In genomic region chr4:141809850-141810464, GRCm38 (mm10) we compare ENCODE assay signal across 9 mouse cellular contexts. TPM values are rescaled to one million over a fixed set of nuclear protein-coding genes. Genes with fewer than 3 reads are reported as not detected.
DNase-seq lines count a peak whose midpoint lies in the region; ATAC-seq lines count a peak whose summit lies in the region.
"Had no signal": no experiment of that assay in that cellular context is flagged by ENCODE, and none has a peak within 500 bp of the region (broad histone marks: within the 10 kb centered on the region; RNA-seq: fewer than 3 reads in every experiment).

No protein-coding gene starts in this region.

- WGBS in limb, embryonic 11.5 days: 80% methylated on average over 8 of the region's 8 CpGs
- whole genome bisulfite sequencing in limb, embryonic 10.5 days: 84% methylated on average over 8 of the region's 8 CpGs
- 75% methylated on average over 8 of the region's 8 CpGs for WGBS in forebrain, embryonic 15.5 days

- no peak for ATAC-seq in limb, embryonic 11.5 days (ENCODE audit: insufficient number of reproducible peaks, low FRiP score, low TSS enrichment, low read depth)
- ATAC-seq in forebrain, embryonic 15.5 days (replicated peaks): no peak

- no peak overlapping the region for H3K4me3 ChIP-seq in limb, embryonic 11.5 days (ENCODE audit: low read depth, low read length)
- no peak overlapping the region for H3K4me3 ChIP-seq in limb, embryonic 10.5 days
- H3K4me3 ChIP-seq in forebrain, embryonic 15.5 days: no peak overlapping the region
- H3K4me3 ChIP-seq: heart, embryonic 15.5 days had no signal

- H3K4me2 ChIP-seq in limb, embryonic 11.5 days (ENCODE audit: low read depth, severe bottlenecking): no peak overlapping the region
- H3K4me2 ChIP-seq in forebrain, embryonic 15.5 days (replicated peaks): no peak overlapping the region
- H3K4me2 ChIP-seq: heart, embryonic 15.5 days had no signal

- no peak overlapping the region for H3K27ac ChIP-seq in limb, embryonic 11.5 days (replicated peaks; ENCODE audit: low read depth, low read length)
- no peak overlapping the region for H3K27ac ChIP-seq in limb, embryonic 10.5 days
- 0 out of 2 replicates have a peak overlapping the region, but pooled peaks have one; percentile 19 for H3K27ac ChIP-seq in forebrain, embryonic 15.5 days (replicated peaks)
- H3K27ac ChIP-seq: heart, embryonic 15.5 days had no signal

- peak; percentile 50 for DNase-seq in limb, embryonic 11.5 days (ENCODE audit: low spot score)
- DNase-seq in limb, embryonic 10.5 days (ENCODE audit: low spot score): no peak
- peak; percentile 78 for DNase-seq in ZHBTc4 (ENCODE audit: low read depth, low spot score)
- DNase-seq in lung, postnatal 36 days: peak; percentile 42
- peak; percentile 59 for DNase-seq in telencephalon, adult 2 months (ENCODE audit: low read depth, low spot score)
- no peak for DNase-seq in right cerebral cortex, postnatal 14 days
- no peak for DNase-seq in spleen, adult 12 weeks (ENCODE audit: low spot score)

- H3K9ac ChIP-seq in limb, embryonic 11.5 days (ENCODE audit: low read length): no peak overlapping the region
- no peak overlapping the region for H3K9ac ChIP-seq in forebrain, embryonic 15.5 days (replicated peaks)
- H3K9ac ChIP-seq: heart, embryonic 15.5 days had no signal

- no peaks in the 10 kb centered on the region for H3K27me3 ChIP-seq in limb, embryonic 11.5 days (ENCODE audit: control insufficient read depth, insufficient read depth, low read length)
- H3K27me3 ChIP-seq in limb, embryonic 10.5 days (ENCODE audit: low read depth, poor library complexity, severe bottlenecking): no peaks in the 10 kb centered on the region
- no peaks in the 10 kb centered on the region for H3K27me3 ChIP-seq in forebrain, embryonic 15.5 days
- H3K27me3 ChIP-seq: heart, embryonic 15.5 days had no signal

- H3K36me3 ChIP-seq in limb, embryonic 11.5 days (ENCODE audit: control insufficient read depth, insufficient read depth, low read length): peaks cover 19% of the 10 kb centered on the region; the same call in 1 of the 2 replicates
- H3K36me3 ChIP-seq in limb, embryonic 10.5 days: peaks cover 98% of the 10 kb centered on the region
- H3K36me3 ChIP-seq in forebrain, embryonic 15.5 days: peaks cover 63% of the 10 kb centered on the region

- no peaks in the 10 kb centered on the region for H3K9me3 ChIP-seq in limb, embryonic 11.5 days (ENCODE audit: control insufficient read depth, low read length)
- H3K9me3 ChIP-seq in limb, embryonic 10.5 days (replicated peaks): no peaks in the 10 kb centered on the region
- H3K9me3 ChIP-seq in forebrain, embryonic 15.5 days: no peaks in the 10 kb centered on the region
- H3K9me3 ChIP-seq: heart, embryonic 15.5 days had no signal

- no peaks in the 10 kb centered on the region for H3K4me1 ChIP-seq in limb, embryonic 11.5 days (ENCODE audit: control insufficient read depth, insufficient read depth, low read length)
- H3K4me1 ChIP-seq in limb, embryonic 10.5 days: no peaks in the 10 kb centered on the region
- H3K4me1 ChIP-seq in forebrain, embryonic 15.5 days: no peaks in the 10 kb centered on the region
- H3K4me1 ChIP-seq: heart, embryonic 15.5 days had no signal

RNA-seq across cellular contexts. Expression of gene Cela2a, which starts 16.0 kb away (rescaled TPM):
- not detected in 2 replicates for polyA plus RNA-seq in limb, embryonic 11.5 days (2014; fragmentation: Nextera tagmentation; extraction: Ambion mirVana)
- polyA plus RNA-seq in limb, embryonic 10.5 days (2016; fragmentation: Nextera tagmentation; extraction: Ambion mirVana): not detected in 2 replicates
- not detected in 2 replicates for polyA plus RNA-seq in forebrain, embryonic 15.5 days (2015; fragmentation: Nextera tagmentation; extraction: Ambion mirVana)

RNA-seq across cellular contexts. Expression of gene Casp9, which starts 16.5 kb away (rescaled TPM):
- 16.9 and 19.0 TPM in 2 replicates for polyA plus RNA-seq in limb, embryonic 11.5 days (2014; fragmentation: Nextera tagmentation; extraction: Ambion mirVana)
- 24.0 and 24.2 TPM in 2 replicates for polyA plus RNA-seq in limb, embryonic 10.5 days (2016; fragmentation: Nextera tagmentation; extraction: Ambion mirVana)
- 14.9 and 18.2 TPM in 2 replicates for polyA plus RNA-seq in forebrain, embryonic 15.5 days (2015; fragmentation: Nextera tagmentation; extraction: Ambion mirVana)

RNA-seq across cellular contexts. Expression of gene Dnajc16, which starts 19.2 kb away (rescaled TPM):
- 3.1 and 3.6 TPM in 2 replicates for polyA plus RNA-seq in limb, embryonic 11.5 days (2014; fragmentation: Nextera tagmentation; extraction: Ambion mirVana)
- polyA plus RNA-seq in limb, embryonic 10.5 days (2016; fragmentation: Nextera tagmentation; extraction: Ambion mirVana): 3.7 and 4.6 TPM in 2 replicates
- polyA plus RNA-seq in forebrain, embryonic 15.5 days (2015; fragmentation: Nextera tagmentation; extraction: Ambion mirVana): 5.2 and 5.3 TPM in 2 replicates

RNA-seq across cellular contexts. Expression of gene Ctrc, which starts 36.2 kb away (rescaled TPM):
- polyA plus RNA-seq in limb, embryonic 11.5 days (2014; fragmentation: Nextera tagmentation; extraction: Ambion mirVana): not detected in 2 replicates
- not detected in 2 replicates for polyA plus RNA-seq in limb, embryonic 10.5 days (2016; fragmentation: Nextera tagmentation; extraction: Ambion mirVana)
- not detected in 2 replicates for polyA plus RNA-seq in forebrain, embryonic 15.5 days (2015; fragmentation: Nextera tagmentation; extraction: Ambion mirVana)
- polyA plus RNA-seq: heart, embryonic 15.5 days had no signal

Comparison
In these comparisons a context has a peak if more than half of its experiments do, and no peak if none do; other contexts are left out.
1. DNase-seq: peak in limb, embryonic 11.5 days (single experiment), ZHBTc4 (single experiment), lung, postnatal 36 days (single experiment) and telencephalon, adult 2 months (single experiment); none in limb, embryonic 10.5 days (single experiment), right cerebral cortex, postnatal 14 days (single experiment) and spleen, adult 12 weeks (single experiment).